Mouse (Mus musculus) ovary, postnatal 36 days (tissue): Measurements from ENCODE around the gene Mmp2.
"Not testable (repeated sequence)": the region's sequence is repeated elsewhere in the genome, so short reads cannot be mapped to it uniquely, and the experiment has no call there.

Experiments
- DNase-seq: peaks from one replicate; pipeline ENCODE4 v3.0.0; 2022; ENCODE audit warnings: low spot score, mixed read lengths

The Mmp2 gene

DNA sequence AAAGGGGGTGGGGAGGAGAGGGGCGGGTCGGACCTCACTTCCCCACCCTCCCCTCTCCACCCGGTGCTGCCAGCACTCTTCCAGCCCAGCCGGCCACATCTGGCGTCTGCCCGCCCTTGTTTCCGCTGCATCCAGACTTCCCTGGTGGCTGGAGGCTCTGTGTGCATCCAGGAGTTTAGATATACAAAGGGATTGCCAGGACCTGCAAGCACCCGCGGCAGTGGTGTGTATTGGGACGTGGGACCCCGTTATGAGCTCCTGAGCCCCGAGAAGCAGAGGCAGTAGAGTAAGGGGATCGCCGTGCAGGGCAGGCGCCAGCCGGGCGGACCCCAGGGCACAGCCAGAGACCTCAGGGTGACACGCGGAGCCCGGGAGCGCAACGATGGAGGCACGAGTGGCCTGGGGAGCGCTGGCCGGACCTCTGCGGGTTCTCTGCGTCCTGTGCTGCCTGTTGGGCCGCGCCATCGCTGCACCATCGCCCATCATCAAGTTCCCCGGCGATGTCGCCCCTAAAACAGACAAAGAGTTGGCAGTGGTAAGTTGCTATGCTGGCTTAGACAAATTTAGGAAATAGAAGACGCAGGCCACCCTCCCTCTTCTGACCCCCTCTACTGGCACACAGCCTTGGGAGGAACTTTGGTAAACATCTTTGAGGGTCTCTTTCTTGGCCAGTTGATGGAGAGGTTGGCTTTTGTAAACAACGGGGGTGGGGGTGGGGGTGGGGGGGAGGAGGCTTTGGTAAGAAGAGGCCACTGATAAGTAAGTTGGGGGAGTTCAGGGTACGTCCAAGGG lies at the start of gene Mmp2:
Gene Mmp2, plus strand, starts transcription at position 49 of the 792 bp plus-strand sequence.
- DNase-seq, result peak; percentile 50

DNA sequence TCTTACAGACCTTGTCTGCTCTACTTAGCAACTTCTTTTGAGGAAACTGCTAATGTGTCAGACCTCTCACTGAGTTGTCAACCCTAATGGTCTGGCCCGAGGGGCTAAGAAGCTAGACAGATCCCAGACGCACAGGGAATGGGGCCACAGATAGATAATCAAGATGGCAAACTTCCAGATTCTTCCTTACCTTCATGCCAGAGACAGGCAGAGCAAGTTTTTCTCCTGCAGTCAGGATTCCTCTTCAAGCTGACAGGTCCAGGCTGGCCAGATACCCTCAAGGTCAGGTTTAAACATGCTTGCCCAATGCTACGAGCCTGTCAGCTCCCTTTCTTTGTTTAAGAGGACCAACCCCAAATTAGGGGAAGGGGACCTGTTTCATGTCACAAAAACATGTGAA lies 46.1 kb upstream of the Mmp2 start:
- no peak for DNase-seq

DNA sequence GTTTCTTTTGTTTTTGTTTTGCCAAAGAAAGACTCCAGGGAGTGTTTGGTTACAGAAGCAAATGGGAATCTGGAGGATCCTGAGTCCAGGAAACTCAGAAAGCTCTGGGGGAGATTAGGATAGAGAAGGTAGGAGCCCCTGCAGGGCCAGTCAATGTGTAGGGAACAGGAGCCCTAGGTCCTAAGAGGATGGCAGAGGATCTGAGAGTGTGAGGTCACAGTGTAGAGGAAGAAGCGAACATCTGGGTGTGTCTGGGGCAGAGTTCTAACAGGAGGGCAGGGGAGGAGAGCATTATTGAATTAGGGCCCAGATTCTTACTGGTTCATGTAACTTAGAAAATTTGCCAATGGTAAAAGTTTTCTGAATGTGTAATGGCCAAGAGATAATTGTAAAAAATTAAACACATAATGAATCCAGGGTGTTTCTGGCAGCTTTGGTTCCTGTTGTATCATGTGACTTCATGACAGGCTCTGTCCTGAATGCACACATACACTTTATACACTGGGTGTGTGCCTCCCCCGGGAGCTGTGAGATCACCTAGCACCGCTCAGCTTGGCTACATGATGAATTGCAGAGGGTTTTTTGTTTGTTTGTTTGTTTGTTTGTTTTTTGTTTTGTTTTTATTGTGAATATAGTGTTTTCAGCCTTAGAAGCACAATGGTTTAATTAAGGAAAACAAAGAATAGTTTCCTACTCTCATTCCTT lies 43.0 kb upstream of the Mmp2 start:
- no peak for DNase-seq

DNA sequence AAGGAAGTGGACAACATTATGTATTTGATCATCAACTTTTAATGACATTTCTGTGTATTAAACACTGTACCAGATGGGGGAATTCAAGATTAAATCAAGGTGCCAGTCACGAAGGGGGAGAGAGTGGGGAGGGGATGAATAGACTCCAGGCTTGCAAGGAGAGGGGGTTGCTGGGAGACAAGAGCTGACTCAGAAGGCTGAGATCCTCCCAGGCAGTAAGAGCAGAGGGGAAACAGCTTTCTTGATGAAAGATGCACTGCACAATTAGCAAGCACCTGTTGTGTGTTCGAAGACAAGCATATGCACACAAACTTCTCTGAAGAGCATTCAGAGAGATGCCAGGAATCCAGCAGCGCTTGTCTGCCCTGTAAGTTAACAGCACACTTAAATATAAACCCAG lies 36.3 kb upstream of the Mmp2 start:
- DNase-seq, result no peak

DNA sequence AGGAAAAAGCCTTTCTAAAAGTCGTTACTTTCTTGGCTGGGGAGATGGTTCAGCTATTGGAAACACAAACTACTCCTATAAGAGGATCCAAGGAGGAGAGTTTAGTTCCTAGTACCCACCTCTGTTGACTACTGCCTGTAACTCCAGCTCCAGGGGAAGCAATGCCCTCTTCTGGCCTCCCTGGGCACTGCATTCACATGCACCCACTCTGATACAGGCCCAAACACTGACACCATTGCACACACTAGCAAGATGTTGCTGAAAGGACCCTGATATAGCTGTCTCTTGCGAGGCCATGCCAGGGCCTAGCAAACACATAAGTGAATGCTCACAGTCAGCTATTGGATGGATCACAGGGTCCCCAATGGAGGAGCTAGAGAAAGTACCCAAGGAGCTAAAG lies 35.1 kb upstream of the Mmp2 start:
- not testable (repeated sequence) for DNase-seq

DNA sequence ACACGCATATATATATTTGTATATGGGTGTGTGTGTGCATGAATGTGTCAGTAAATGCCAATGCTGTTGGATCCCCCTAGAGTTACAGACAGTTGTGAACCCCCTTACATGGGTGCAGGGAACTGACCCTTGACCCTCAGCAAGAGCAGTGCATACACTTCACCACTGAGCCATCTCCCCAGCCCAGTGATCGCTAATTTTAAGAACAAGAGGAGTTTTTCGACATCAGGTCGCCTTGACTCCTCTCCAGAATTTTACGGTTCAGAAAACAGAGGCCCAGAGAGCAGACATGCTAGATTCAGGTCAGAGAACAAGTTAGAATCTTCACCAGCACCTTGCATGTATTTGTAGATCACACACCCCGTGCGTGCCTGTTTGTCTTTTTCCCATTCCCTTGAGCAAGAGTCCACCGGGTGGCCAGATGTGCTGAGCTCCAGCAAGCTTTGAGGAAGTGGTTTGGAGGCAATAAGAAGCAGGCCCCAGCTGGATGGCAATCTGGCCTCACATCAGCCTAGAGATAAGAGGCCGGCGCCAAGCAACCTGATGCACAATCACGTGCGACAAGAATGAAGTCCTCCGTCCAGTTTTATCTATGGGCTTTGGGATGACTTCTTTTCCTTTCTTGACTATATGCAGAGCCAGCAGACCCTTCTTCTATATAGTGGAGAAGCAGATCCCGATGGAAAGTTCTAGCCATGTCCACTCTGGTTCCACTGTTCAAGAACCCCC lies 33.1 kb upstream of the Mmp2 start:
- DNase-seq, result no peak

DNA sequence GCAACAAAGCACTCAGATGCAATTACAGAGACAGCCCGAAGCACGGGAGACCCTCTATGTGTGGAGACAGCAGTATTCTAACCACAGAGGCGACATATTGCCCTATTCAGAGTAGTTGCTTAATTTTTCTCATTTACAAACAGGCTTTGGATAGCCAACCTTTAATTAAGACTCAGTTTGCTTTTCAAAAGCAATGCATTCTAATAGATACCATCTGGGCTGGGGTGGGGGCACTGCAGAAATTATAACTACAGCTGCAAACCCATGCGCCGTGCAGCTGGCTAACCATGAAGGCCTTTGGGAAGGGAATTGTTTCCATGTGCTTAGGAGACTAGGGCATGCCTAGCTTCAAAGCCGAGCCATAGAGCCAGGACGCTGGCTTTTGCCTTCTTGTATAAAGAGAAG lies 29.6 kb upstream of the Mmp2 start:
- DNase-seq, result no peak

DNA sequence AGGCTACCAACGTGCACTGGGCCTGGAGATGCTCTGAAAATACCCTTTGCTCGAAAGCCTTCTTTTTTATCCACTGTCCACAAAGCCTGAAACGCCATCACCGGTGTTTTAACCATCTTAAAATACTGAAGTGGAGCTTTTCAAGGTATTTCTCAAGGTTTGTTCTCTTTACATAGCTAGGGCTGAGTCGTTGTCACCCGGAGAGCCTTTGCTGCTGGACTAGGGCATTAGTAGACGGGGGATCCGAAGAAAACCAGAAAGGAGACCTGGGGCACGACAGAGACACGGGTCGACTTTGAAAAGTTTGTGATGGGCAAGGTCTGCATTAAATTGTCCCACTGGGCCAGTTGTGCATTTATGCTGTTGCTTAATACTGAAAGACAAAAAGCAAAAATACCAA lies 27.7 kb upstream of the Mmp2 start:
- no peak for DNase-seq

DNA sequence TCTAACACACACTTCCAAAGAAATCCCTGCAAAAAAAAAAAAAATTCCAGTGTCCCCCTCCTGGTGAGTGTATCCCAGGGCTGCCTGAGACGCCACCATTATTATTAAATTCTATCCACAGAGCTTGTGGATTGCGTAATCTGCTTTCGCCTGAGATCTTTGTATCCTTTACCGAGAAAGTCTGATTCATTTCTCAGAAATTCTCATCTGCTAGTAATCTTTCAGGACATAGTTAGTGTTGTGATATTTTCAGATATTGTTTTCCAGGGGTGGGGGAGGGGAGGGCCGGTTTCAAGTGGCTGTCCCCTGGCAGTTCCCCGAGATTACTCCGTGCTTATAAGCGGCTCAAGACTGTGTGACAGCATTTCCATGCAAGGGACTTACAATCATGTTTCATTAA lies 25.9 kb upstream of the Mmp2 start:
- no peak for DNase-seq

DNA sequence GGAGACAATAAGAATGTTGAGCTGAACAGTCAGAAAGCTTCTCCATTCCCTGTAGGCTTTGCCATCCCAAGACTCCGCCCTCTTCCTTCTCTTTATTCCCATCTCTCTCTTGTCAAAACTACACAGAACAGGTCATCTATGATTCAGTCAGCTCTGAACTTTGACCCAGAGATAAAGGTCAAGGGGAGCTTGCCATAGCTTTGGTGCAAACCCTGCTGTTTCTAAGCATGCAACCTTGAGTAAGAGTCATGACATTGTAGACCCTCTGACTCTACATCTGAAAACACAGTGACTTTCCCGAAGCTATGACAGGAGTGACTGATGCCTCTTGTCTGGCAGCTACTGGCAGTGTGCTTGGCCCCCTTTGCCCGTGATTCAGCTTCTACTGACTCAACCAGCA lies 24.5 kb upstream of the Mmp2 start:
- no peak for DNase-seq

DNA sequence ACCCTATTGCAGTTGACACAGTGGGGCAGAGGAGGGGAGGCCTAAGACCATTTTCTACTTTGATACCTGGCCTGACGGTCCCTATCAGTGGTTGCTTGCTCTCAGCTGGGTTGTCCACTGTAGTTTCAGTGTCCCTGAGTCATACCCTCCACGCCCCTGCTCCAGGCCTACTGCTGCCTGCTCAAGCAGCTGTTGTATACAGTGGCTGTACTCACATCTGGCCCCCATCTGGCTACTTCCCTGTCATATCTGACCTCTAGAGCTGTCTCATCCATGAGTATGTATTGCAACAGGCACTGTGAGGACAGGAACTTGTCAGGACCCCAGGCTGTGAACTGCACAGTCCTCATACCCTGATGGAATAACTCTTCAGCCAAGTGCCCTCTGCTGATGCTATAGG lies 14.3 kb upstream of the Mmp2 start:
- DNase-seq, result no peak

DNA sequence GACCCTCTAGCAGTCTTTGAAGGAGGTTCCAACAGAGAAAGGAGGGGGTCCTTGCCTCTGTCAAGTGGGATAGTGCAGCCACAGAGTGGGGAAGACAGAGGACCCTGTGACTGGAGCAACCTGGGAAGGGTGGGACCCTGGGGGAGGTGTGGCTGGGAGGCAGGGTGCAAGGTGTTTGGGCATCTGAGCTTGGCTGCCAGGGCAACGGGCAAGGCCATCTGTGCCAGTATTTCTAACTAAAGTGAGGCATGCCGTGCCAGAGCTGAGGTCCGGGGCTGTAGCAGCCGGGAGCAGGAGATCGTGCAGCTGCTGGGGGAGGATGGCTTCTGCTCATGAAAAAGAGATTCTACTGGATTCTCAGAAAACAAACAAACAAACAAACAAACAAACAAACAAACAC lies 11.4 kb upstream of the Mmp2 start:
- no peak for DNase-seq

DNA sequence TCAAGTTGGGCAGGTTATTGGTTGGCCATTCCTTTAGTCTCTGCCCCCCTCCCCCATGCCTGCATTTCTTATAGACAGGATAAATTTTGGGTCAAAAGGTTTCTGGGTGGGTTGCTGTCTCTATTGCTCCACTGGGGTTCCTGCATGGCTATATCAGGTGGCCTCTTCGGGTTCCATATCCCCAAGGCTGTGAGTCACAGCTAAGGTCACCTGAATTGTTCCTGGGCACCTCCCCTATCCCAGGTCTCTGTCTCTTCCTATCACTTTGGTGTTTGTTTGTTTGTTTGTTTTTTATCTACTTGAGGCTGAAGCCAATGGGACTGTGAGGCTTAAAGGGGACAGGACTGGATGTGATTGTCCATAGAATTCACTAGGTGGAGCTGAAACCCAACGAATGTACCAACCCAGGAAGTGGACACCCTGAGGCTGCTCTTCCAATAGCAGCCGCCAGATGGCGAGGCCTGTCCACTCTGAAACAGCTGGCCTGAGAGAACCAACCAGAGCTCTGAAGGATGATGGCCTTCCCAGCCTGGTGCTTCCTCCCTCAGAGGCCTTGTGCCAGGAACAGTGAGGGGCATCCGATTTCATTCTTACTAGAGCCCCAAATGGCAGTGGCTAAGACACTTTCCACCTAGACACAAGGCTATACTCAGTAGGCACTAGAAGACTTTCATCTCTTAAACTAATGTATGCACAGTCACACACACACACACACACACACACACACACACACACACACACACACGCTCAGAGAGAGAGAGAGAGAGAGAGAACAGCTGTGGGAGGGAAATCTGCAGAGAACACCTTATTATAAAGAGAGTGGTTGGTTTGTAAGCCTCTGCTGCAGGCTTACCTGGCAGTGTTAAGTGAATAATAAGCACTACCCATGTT lies 8.9 kb upstream of the Mmp2 start:
- peak; percentile 90 for DNase-seq

DNA sequence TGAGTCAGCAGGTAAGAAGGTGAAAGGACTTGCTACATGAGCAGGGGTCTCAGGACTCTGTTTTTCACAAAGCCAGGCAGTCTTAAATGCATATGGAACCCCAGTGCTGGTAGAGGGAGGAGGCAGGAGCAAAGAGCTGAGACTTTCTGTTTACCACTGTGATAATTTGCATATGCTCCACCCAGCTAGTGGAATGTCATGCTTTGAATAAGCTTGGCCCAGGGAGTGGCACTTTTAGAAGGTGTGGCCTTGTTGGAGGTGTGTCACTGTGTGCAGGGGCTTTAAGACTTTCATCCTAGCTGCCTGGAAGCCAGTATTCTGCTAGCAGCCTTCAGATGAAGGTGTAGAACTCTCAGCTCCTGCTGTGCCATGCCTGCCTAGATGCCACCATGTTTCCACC lies 5.9 kb upstream of the Mmp2 start:
- DNase-seq, result no peak

DNA sequence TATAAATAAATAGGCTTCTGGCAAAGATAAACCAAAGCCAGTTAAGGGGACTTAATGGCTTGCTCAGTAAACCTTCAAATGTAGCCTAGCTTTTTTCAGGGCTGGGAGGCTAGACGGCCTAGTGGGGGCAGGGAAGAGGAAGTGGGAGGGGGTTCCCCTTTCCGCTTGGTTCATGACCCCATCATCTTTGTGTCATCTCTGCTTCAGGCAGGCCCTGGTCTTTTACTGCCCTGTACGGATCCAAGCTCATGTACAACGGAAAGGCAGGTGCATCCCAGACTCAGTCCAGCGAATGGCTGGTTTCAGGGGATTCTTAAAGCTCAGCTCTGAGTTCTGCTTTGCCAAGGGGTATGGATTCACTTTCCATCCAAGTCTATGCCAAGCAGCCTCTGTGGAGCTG lies 4.7 kb upstream of the Mmp2 start:
- DNase-seq, result no peak

DNA sequence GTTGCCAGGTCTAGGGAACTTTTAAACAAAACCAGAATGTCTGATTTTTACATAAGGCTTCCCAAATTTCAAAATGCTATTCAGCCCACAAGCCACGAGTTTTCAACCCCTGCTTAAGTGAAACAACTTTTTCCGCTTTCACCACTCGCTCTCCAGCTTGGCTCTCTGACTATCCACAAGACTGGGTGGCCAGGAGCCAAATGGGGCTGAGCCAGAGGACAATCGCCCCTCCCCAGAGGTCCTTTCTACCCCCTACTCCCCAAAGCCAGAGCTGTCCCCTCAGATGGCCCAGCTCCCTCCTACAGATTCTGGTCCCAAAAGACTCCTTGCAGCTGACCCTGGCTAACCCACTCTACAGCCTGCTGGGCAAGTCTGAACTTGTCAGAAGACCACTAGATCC lies 1.1 kb upstream of the Mmp2 start:
- peak; percentile 26 for DNase-seq

DNA sequence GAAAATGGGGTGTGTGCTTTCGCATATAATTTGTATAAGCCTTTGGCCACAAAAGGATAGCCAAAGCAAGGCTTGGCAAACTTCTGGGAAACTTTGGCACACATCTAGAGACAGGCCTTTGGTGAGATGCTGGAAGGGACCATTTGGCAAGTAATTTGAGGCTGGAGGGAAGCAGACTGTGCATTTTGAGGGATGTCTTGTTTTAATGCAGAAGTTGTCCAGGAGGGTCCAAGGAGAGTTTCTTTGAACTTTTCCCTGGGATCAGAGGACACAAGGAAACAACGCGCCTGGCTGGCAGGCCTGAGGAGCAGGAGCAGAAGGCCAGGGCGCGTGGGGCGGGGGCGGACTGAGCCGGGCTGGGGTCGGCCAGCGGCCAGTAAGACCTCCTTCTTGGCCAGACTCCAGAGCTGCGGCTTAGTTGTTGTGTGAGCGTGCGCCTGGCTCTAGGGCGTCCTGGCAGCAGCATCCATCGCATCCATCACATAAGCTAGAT lies 1.2 kb downstream of the Mmp2 start:
- DNase-seq, result peak; percentile 50

DNA sequence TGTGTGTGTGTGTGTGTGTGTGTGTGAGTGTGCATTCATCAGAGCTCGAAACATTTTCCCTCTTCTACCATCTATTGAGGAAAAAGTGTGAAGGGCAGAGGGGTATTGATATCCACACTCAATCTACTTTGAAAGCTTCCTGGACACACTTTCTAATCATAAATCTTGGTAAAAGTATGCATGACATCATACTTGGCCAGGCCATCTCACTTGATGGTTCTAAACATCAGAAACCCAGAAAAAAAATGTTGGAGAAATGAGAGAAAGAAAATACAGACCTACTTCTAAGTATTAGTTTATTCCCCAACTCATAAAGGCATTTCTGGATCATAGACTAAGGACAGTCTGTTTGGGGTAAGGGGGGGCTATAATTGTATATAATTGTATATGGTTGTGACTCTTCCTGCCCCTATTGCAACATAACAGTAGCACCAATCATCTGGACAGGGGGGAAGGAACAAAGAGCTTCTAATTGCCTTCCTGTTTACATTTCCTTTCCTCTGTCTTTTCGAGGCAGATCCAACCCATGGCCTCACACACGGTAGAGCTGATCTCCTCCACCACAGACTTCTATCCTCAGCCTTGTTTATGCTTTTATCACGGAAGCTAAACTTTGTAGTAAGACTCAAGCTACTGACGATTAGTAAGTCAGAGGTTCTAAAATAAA lies 7.1 kb downstream of the Mmp2 start:
- no peak for DNase-seq

DNA sequence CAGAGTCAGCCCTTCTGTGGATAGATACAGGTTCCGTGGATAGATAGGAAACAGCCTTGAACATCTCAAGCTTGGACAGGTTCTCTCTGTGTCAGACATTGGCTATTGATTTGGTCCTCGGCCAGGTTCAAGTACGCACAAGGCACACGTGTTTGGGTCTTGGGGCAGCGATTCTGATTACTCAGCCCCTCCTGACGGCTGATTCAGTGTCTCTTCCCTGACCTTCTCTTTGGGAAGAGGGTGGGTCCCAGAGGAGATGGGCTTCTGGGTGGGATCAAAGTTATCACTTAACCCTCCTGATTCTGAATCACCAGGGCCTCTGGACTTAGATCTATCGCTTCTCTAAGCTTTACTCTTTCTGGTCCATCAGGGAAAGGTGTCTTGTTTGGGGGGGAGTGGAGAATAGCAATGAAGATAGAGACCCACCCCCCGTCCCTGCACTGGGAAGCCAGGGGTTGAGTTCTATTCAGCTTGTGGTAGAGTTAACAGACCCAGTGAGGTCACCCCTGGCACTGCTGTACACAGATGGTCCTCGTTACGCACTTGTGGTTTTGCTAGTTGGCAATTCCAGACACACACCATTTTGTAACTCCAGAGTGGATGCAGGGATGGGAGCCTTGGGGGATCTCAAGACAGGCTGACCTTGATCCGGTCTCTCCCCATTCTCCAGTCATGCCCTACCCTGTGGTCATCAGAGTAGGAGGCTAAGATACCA lies 7.9 kb downstream of the Mmp2 start:
- DNase-seq, result no peak

DNA sequence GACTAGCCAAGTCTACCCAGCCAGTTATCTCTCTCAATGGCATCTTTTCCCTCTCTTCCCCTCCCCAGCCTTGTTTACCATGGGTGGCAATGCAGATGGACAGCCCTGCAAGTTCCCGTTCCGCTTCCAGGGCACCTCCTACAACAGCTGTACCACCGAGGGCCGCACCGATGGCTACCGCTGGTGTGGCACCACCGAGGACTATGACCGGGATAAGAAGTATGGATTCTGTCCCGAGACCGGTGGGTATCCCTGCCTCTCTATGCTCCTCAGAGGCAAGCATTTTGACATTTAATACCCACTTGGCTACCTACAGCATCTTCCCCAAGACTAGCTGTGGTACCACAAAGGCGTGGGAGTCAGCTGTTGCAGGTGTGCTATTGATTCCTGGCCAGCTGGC lies 8.8 kb downstream of the Mmp2 start:
- no peak for DNase-seq

DNA sequence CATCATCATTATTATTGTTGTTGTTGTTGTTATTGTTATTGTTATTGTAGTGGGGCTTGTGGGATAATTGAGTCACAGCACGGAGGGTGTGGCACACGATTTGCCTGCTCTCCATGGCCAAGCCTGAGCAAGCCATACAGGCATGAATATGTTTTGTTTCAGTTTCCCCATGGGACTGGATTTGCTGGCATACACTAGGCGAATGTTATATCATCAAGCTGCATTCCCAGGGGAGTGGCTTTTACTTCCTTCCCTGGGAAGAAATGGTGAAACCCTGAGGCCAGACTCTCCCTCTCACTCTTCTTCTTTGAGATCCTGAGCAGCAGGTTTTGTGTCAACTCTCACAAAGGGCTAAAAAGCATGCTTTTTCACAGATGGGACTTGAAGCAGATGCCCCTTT lies 11.5 kb downstream of the Mmp2 start:
- no peak for DNase-seq
